Mouse (Mus musculus) ES-Bruce4 (cell line): ENCODE data around the gene Cntd1.

Experiments
- CTCF ChIP-seq: IDR thresholded peaks from one replicate; pipeline ENCODE4 v1.8.1; 2011; ENCODE audit warnings: low read depth, low read length
- EP300 ChIP-seq: IDR thresholded peaks from 2 replicates; pipeline ENCODE4 v1.6.1; 2011; ENCODE audit warnings: low read depth, low read length; ENCODE audit not compliant: insufficient read depth
- POLR2A ChIP-seq: IDR thresholded peaks from one replicate; pipeline ENCODE4 v1.8.1; 2011; ENCODE audit warnings: low read length; ENCODE audit not compliant: insufficient read depth

DNA sequence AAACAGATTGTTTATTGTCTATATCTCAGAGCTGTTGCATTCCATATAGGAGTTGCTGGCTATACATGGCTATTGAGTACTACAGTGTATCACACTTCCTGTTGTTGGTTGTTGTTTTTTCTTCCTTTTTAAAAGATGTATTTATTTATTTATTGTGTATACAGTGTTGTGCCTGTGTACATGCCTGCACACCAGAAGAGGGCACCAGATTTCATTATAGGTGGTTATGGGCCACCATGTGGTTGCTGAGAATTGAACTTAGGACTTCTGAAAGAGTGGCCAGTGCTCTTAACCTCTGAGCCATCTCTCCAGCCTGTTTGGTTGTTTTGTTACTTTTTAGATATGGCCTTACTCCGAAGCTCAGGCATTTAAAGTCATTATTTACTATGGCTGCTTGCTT is 35.8 kb downstream of the Cntd1 start:
- TF ChIP-seq CTCF (no peak), POLR2A (no peak), EP300 (no peak)
